Mouse (Mus musculus) cerebellum, adult 2 months (tissue): ENCODE results near the gene Adam30.

Source experiments
- CTCF ChIP-seq: fragments of 200-500 bp; IDR thresholded peaks from 2 replicates; pipeline ENCODE4 v1.5.1; 2011; ENCODE audit warnings: low read depth, mild to moderate bottlenecking, control low read depth, low read length, moderate library complexity, borderline replicate concordance; ENCODE audit not compliant: insufficient read depth
- POLR2A ChIP-seq: fragments of 200-500 bp; IDR thresholded peaks from 2 replicates; pipeline ENCODE4 v1.6.1; 2011; ENCODE audit warnings: low read length, control low read depth, borderline replicate concordance; ENCODE audit not compliant: insufficient read depth

GRCm38 (mm10) chr3:98211301-98212081 lies 51.1 kb downstream of the Adam30 start:
- no peak for TF ChIP-seq CTCF
- no peak for TF ChIP-seq POLR2A
